Comparison of ENCODE assay signal across 21 mouse cellular contexts in the genomic region with DNA sequence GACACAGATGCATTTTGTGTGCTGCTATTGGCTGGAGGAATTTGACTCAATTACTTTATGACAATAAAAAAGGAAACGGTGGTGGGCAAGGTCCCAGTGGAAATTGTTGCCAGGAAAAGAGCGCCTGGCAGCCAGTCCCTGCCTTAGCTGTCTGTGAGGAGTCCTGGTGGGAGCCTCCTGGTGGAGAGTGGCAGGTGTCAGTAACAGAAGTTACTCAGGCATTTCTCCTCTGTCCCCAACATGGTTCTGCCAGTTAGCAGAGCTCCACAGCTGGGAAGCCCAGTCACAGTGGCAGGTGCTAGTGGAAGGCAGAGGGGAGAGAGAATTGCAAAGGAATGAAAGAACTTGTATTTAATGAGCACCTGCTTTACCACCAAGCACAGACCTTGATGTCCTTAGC.
DNase-seq lines count a peak whose midpoint lies in the region; ATAC-seq and TF ChIP-seq lines count a peak whose summit lies in the region.
"Had no signal": no experiment of that assay in that cellular context is flagged by ENCODE, and none has a peak within 500 bp of the region (broad histone marks: within the 10 kb centered on the region; RNA-seq: fewer than 3 reads in every experiment).

No protein-coding gene starts in this region.

- no peaks in the 10 kb centered on the region for H3K27me3 ChIP-seq in neural tube, embryonic 13.5 days
- H3K27me3 ChIP-seq: embryonic facial prominence, embryonic 15.5 days; limb, embryonic 15.5 days had no signal

- no peaks in the 10 kb centered on the region for H3K9me3 ChIP-seq in neural tube, embryonic 13.5 days
- H3K9me3 ChIP-seq: embryonic facial prominence, embryonic 15.5 days; limb, embryonic 15.5 days had no signal

- H3K36me3 ChIP-seq in neural tube, embryonic 13.5 days, result no peaks in the 10 kb centered on the region
- H3K36me3 ChIP-seq: embryonic facial prominence, embryonic 15.5 days; limb, embryonic 15.5 days had no signal

- intact Hi-C loops in gastrocnemius, adult 2 months (cut with DNase I), result no loop called here

- peak; percentile 50; the same call in 1 of the 2 replicates for ATAC-seq in neural tube, embryonic 13.5 days (ENCODE audit: low read depth)
- ATAC-seq: intestine, postnatal 0 days had no signal

- DNase-seq in cerebellum, postnatal 10 days, result peak; percentile 41 to 50
- DNase-seq in cerebellum, adult 9-10 months, result no peak
- DNase-seq in gastrocnemius, adult 2 months, result no peak
- DNase-seq in gastrocnemius, postnatal 10 days, result no peak
- DNase-seq in layer of hippocampus, postnatal 10 days (ENCODE audit: low spot score in 2 of 2), result peak; percentile 45 to 64
- no peak for DNase-seq in layer of hippocampus, adult 8-10 months (ENCODE audit: low spot score in 2 of 2)
- DNase-seq in neural tube, embryonic 10.5 days (ENCODE audit: extremely low spot score, low spot score), result no peak
- DNase-seq: adrenal gland, postnatal 10 days; cerebellum, adult 2 months; gastrocnemius, postnatal 25 days; heart, adult 18-20 months; kidney, postnatal 36 days; lung, embryonic 14.5 days; lung, postnatal 4 days; thymus, adult 18-20 months; thymus, postnatal 36 days had no signal

- TF ChIP-seq CTCF in gastrocnemius, adult 2 months (IDR thresholded peaks at IDR 0.05), result peak; percentile 6; the same call in 1 of the 2 replicates

- H3K9ac ChIP-seq in neural tube, embryonic 13.5 days, result no peak overlapping the region
- H3K9ac ChIP-seq: embryonic facial prominence, embryonic 15.5 days; limb, embryonic 15.5 days; liver, embryonic 14.5 days; lung, embryonic 14.5 days had no signal

- no peak overlapping the region for H3K4me2 ChIP-seq in neural tube, embryonic 13.5 days
- H3K4me2 ChIP-seq: embryonic facial prominence, embryonic 15.5 days; limb, embryonic 15.5 days; lung, embryonic 14.5 days had no signal

- 20% methylated on average over 2 of the region's 2 CpGs for WGBS in neural tube, embryonic 13.5 days

- no peak overlapping the region for H3K4me3 ChIP-seq in gastrocnemius, adult 2 months
- no peak overlapping the region for H3K4me3 ChIP-seq in neural tube, embryonic 13.5 days
- H3K4me3 ChIP-seq: embryonic facial prominence, embryonic 15.5 days; limb, embryonic 15.5 days had no signal

- H3K4me1 ChIP-seq in neural tube, embryonic 13.5 days (replicated peaks), result peaks cover 21% of the 10 kb centered on the region
- H3K4me1 ChIP-seq: embryonic facial prominence, embryonic 15.5 days had no signal

- H3K27ac ChIP-seq in gastrocnemius, adult 2 months, result no peak overlapping the region
- H3K27ac ChIP-seq in neural tube, embryonic 13.5 days (replicated peaks), result no peak overlapping the region; the same call in 1 of the 2 replicates
- H3K27ac ChIP-seq: embryonic facial prominence, embryonic 15.5 days; limb, embryonic 15.5 days; liver, embryonic 14.5 days had no signal

Comparison
In these comparisons a context has a peak if more than half of its experiments do, and no peak if none do; other contexts are left out.
1. DNase-seq: peak in cerebellum, postnatal 10 days (2 of 2) and layer of hippocampus, postnatal 10 days (2 of 2); none in cerebellum, adult 9-10 months (single experiment), gastrocnemius, adult 2 months (single experiment), gastrocnemius, postnatal 10 days (single experiment), layer of hippocampus, adult 8-10 months (0 of 2) and neural tube, embryonic 10.5 days (single experiment).